Mouse (Mus musculus): ENCODE data around the gene Cd6. TPM values are rescaled to one million over a fixed set of nuclear protein-coding genes. Genes with fewer than 3 reads are reported as not detected.

Gene Cd6
- polyA plus RNA-seq (2015; fragmentation: Nextera tagmentation; extraction: Ambion mirVana), result 0.06 TPM in 1 of 2 replicates, not detected in the other

DNA sequence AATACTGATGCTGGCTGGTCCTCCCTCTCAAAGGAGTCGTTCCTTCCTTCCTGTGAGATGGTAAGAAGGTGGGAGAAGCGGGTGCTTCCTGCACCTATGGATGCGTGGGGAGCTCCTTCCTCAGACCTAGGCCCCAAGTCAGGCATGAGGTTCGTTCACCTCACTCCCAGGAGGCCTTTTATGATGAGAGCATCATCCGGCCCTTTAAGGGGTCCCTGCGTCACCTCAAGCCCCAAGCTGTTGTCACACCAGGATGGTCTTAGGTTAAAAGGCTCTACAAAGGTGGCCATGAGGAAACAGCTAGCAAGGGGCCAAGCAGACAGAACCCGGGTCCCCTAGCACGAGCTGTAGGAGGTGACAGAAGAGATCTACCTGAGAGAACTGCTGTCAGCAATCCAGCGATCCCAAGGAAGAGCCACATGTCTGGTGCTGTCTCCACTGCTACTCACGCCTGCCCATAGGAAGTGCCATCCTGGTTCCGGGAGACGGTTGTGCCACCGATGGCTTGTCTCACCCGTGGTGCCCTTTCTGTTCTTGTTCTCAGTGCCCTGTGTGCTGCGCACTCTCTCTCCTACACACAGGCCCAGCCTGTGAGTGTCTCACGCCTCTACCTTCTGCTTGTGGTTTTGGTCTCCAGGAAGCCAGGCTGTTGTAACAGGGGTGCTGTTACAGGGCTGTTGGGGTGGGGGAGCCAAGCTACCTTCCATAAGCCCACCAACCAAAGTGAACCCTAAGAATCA, at the start of gene Cd6:
Gene Cd6, minus strand, starts transcription at position 623 of the 740 bp plus-strand sequence.
- ATAC-seq, result no peak
- no peak within 1 kb of the TSS for H3K9ac ChIP-seq (ENCODE audit: low read depth, low read length)
- no peaks in the 10 kb centered on the region for H3K9me3 ChIP-seq (replicated peaks; ENCODE audit: control insufficient read depth, low read length, poor library complexity, severe bottlenecking)
- H3K27me3 ChIP-seq (ENCODE audit: control insufficient read depth, insufficient read depth, low read depth, low read length), result no peaks in the 10 kb centered on the region
- no peaks in the 10 kb centered on the region for H3K36me3 ChIP-seq (ENCODE audit: control insufficient read depth, insufficient read depth, low read length)
- no peaks in the 10 kb centered on the region for H3K4me1 ChIP-seq (ENCODE audit: control insufficient read depth, insufficient read depth, low read length)
- H3K4me3 ChIP-seq (ENCODE audit: low read depth, low read length), result no peak within 1 kb of the TSS
- 95% methylated on average over 16 of the region's 16 CpGs for WGBS
- no peak within 1 kb of the TSS for H3K27ac ChIP-seq (ENCODE audit: low read length)
- no peak within 1 kb of the TSS for H3K4me2 ChIP-seq (ENCODE audit: low read length)

DNA sequence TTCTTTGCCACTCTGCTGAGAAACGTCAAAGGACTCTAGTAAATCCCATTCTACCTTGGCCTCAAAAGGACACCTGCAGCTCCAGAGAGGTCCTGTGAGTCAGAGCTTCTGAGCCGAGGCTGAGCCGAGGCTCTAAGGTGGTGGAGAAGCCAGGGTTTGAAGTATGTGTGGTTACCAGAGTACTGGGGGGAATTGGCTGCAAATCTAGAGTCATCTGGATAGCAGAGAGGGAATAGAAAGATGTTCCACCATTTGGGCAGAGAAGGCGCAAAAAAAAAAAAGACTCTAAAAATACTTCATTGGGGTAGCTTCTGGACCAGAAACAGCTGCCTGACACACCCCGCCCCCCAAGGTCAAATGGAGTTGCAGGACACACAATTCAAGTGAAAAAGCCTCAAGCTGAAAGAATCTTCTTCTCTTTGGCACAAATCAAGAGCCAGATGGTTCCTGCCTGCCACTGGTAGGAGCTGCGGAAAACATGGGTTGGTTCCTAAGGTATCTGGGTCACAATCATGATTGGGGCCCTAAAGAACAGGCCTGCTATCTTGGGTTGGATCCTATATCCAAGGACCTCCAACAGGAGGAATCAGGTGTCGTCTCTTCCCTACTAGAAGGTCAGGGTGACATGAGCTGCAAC, 48.5 kb upstream of the Cd6 start:
- H3K9me3 ChIP-seq (replicated peaks; ENCODE audit: control insufficient read depth, low read length, poor library complexity, severe bottlenecking), result no peaks in the 10 kb centered on the region
- peaks cover 25% of the 10 kb centered on the region for H3K4me1 ChIP-seq (ENCODE audit: control insufficient read depth, insufficient read depth, low read length)
- H3K36me3 ChIP-seq (ENCODE audit: control insufficient read depth, insufficient read depth, low read length), result peaks cover 3% of the 10 kb centered on the region
- no peak overlapping the region for H3K27ac ChIP-seq (ENCODE audit: low read length)
- no peaks in the 10 kb centered on the region for H3K27me3 ChIP-seq (ENCODE audit: control insufficient read depth, insufficient read depth, low read depth, low read length)
- no peak overlapping the region for H3K9ac ChIP-seq (ENCODE audit: low read depth, low read length)
- WGBS, result 90% methylated on average over 7 of the region's 7 CpGs
- H3K4me3 ChIP-seq (ENCODE audit: low read depth, low read length), result no peak overlapping the region
- ATAC-seq, result no peak
- H3K4me2 ChIP-seq (ENCODE audit: low read length), result no peak overlapping the region

DNA sequence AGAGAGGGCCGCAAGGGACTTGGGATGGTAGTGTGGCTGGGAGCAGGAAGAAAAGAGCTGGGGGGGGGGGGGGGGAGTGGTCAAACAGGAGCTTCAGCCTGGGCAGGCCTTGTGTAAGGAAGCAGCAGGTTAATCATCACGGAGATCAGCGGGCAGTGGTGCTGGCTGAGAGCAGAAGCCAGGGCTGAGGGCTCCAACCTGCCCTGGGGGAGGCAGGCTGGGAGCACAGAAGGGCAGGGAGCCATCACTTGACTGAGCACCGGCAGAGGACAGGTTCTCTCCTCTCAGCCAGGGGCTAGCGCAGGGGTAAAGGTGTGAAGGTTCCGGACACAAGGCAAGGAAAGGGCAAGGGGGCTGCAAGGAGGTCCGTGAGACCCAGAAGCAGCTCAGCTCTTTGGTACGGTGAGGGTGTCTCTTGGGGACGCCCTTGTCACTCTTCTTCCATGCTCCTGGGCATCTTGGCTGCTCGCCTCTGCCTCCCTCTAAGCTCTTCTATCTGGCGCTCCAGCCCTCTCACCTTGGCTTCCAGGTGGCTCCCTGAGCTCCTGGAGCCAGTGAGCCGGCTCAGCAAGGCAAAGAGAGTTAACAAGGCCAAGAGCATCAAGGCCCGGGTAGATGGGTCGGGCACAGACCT, 41.6 kb upstream of the Cd6 start:
- H3K4me1 ChIP-seq (ENCODE audit: control insufficient read depth, insufficient read depth, low read length), result peaks cover 26% of the 10 kb centered on the region
- no peak for ATAC-seq
- peaks cover 25% of the 10 kb centered on the region for H3K36me3 ChIP-seq (ENCODE audit: control insufficient read depth, insufficient read depth, low read length)
- no peak overlapping the region for H3K4me2 ChIP-seq (ENCODE audit: low read length)
- 75% methylated on average over 14 of the region's 14 CpGs for WGBS
- H3K9ac ChIP-seq (ENCODE audit: low read depth, low read length), result no peak overlapping the region
- H3K27me3 ChIP-seq (ENCODE audit: control insufficient read depth, insufficient read depth, low read depth, low read length), result no peaks in the 10 kb centered on the region
- H3K27ac ChIP-seq (ENCODE audit: low read length), result no peak overlapping the region
- no peaks in the 10 kb centered on the region for H3K9me3 ChIP-seq (replicated peaks; ENCODE audit: control insufficient read depth, low read length, poor library complexity, severe bottlenecking)
- H3K4me3 ChIP-seq (ENCODE audit: low read depth, low read length), result no peak overlapping the region

DNA sequence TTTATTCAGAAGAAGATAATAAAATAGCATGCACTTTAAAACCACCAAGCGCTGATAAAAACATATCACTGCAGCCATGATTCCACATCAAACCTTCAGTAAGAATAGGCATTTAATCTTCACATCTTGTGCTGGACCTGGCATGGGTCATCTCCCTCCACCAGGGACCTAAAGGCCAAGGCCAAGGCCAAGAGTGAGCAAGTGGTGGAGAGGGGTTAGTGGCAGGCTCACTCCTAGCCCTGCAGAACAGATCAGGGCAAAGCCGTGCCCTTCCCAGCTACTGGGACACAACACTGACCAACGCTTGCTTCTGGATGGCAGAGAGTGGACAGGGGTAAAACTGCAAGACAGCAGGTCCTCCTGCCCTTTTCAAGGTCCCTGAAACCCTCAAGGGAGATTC, 40.8 kb upstream of the Cd6 start:
- peak overlapping the region; percentile 95; the same call in 1 of the 2 replicates for H3K27ac ChIP-seq (ENCODE audit: low read length)
- H3K4me1 ChIP-seq (ENCODE audit: control insufficient read depth, insufficient read depth, low read length), result peaks cover 29% of the 10 kb centered on the region
- no peaks in the 10 kb centered on the region for H3K9me3 ChIP-seq (replicated peaks; ENCODE audit: control insufficient read depth, low read length, poor library complexity, severe bottlenecking)
- peaks cover 29% of the 10 kb centered on the region for H3K36me3 ChIP-seq (ENCODE audit: control insufficient read depth, insufficient read depth, low read length)
- WGBS, result 91% methylated on average over 3 of the region's 3 CpGs
- no peaks in the 10 kb centered on the region for H3K27me3 ChIP-seq (ENCODE audit: control insufficient read depth, insufficient read depth, low read depth, low read length)
- H3K4me2 ChIP-seq (ENCODE audit: low read length), result no peak overlapping the region
- no peak overlapping the region for H3K4me3 ChIP-seq (ENCODE audit: low read depth, low read length)
- no peak for ATAC-seq
- no peak overlapping the region for H3K9ac ChIP-seq (ENCODE audit: low read depth, low read length)

GRCm38 (mm10) chr19:10869886-10870527, 40.1 kb upstream of the Cd6 start, which contains the start of gene Tmem132a:
Gene Tmem132a, minus strand, starts transcription at chr19:10869940.
- H3K27me3 ChIP-seq (ENCODE audit: control insufficient read depth, insufficient read depth, low read depth, low read length), result no peaks in the 10 kb centered on the region
- no peaks in the 10 kb centered on the region for H3K9me3 ChIP-seq (replicated peaks; ENCODE audit: control insufficient read depth, low read length, poor library complexity, severe bottlenecking)
- H3K4me3 ChIP-seq (ENCODE audit: low read depth, low read length), result peak within 1 kb of the TSS; percentile 91
- H3K4me1 ChIP-seq (ENCODE audit: control insufficient read depth, insufficient read depth, low read length), result peaks cover 29% of the 10 kb centered on the region
- peak within 1 kb of the TSS; percentile 95 for H3K27ac ChIP-seq (ENCODE audit: low read length)
- peak; percentile 56 for ATAC-seq
- peak within 1 kb of the TSS; percentile 97 for H3K9ac ChIP-seq (ENCODE audit: low read depth, low read length)
- H3K36me3 ChIP-seq (ENCODE audit: control insufficient read depth, insufficient read depth, low read length), result peaks cover 35% of the 10 kb centered on the region
- 1% methylated on average over 8 of the region's 8 CpGs for WGBS
- peak within 1 kb of the TSS; percentile 83 for H3K4me2 ChIP-seq (ENCODE audit: low read length)

- Histone ChIP-seq H3K4me3 (ENCODE audit: low read depth, low read length) (peak overlapping the region; percentile 91), H3K36me3 (ENCODE audit: control insufficient read depth, insufficient read depth, low read length) (peaks cover 41% of the 10 kb centered on the region), H3K4me1 (ENCODE audit: control insufficient read depth, insufficient read depth, low read length) (peaks cover 29% of the 10 kb centered on the region), H3K27ac (ENCODE audit: low read length) (peak overlapping the region; percentile 95), H3K9ac (ENCODE audit: low read depth, low read length) (peak overlapping the region; percentile 97), H3K9me3 (replicated peaks; ENCODE audit: control insufficient read depth, low read length, poor library complexity, severe bottlenecking) (no peaks in the 10 kb centered on the region), H3K27me3 (ENCODE audit: control insufficient read depth, insufficient read depth, low read depth, low read length) (no peaks in the 10 kb centered on the region), H3K4me2 (ENCODE audit: low read length) (peak overlapping the region; percentile 83)
- 0% methylated on average over 29 of the region's 43 CpGs for WGBS
- ATAC-seq, result peak; percentile 96
Measured at GRCm38 (mm10) chr19:10869241-10869885, 39.5 kb upstream of the Cd6 start.

- no peaks in the 10 kb centered on the region for H3K9me3 ChIP-seq (replicated peaks; ENCODE audit: control insufficient read depth, low read length, poor library complexity, severe bottlenecking)
- ATAC-seq, result peak; percentile 44
- peaks cover 29% of the 10 kb centered on the region for H3K4me1 ChIP-seq (ENCODE audit: control insufficient read depth, insufficient read depth, low read length)
- H3K36me3 ChIP-seq (ENCODE audit: control insufficient read depth, insufficient read depth, low read length), result peaks cover 45% of the 10 kb centered on the region
- H3K4me2 ChIP-seq (ENCODE audit: low read length), result peak overlapping the region; percentile 83
- peak overlapping the region; percentile 91 for H3K4me3 ChIP-seq (ENCODE audit: low read depth, low read length)
- H3K9ac ChIP-seq (ENCODE audit: low read depth, low read length), result peak overlapping the region; percentile 97
- no peaks in the 10 kb centered on the region for H3K27me3 ChIP-seq (ENCODE audit: control insufficient read depth, insufficient read depth, low read depth, low read length)
- WGBS, result 0% methylated on average over 17 of the region's 17 CpGs
- peak overlapping the region; percentile 95 for H3K27ac ChIP-seq (ENCODE audit: low read length)
Measured at GRCm38 (mm10) chr19:10868623-10869141, 38.8 kb upstream of the Cd6 start.

DNA sequence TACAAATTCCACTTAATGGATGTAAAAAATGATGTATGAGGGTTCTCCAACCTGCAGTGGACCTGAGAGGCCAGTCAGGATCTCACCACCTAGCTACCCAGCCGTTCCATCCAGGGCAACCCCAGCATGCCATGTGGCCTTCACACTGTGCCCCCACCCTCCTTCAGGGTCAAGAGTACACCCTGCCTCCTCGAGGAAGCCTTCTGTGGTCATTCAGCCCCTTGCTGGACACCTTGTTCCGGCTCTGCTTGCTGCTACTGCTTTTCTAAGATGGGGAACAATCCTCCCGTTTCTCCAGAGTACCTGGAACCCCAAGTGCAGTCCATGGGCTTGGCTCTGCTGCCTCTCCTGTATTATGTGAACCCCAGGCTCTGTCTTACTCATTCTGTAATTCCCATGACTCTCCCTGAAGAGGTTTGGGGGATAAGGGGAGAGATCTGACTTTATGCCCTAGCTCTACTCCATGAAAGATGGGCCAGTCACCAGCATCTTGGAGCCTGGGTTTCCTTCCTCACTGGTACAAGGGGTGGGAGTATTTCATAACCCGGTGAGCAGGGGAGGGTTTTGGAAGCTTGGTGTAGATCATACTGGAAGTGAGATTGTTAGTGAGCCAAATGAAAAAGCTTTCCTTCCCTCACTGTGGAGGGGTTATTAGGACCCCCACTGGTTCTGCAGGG, 38.2 kb upstream of the Cd6 start:
- Histone ChIP-seq H3K4me2 (ENCODE audit: low read length) (peak overlapping the region; percentile 83), H3K27me3 (ENCODE audit: control insufficient read depth, insufficient read depth, low read depth, low read length) (no peaks in the 10 kb centered on the region), H3K9me3 (replicated peaks; ENCODE audit: control insufficient read depth, low read length, poor library complexity, severe bottlenecking) (no peaks in the 10 kb centered on the region), H3K36me3 (ENCODE audit: control insufficient read depth, insufficient read depth, low read length) (peaks cover 44% of the 10 kb centered on the region), H3K4me1 (ENCODE audit: control insufficient read depth, insufficient read depth, low read length) (peaks cover 29% of the 10 kb centered on the region), H3K27ac (ENCODE audit: low read length) (peak overlapping the region; percentile 95), H3K4me3 (ENCODE audit: low read depth, low read length) (peak overlapping the region; percentile 91), H3K9ac (ENCODE audit: low read depth, low read length) (peak overlapping the region; percentile 97)
- no peak for ATAC-seq
- WGBS, result 22% methylated on average over 5 of the region's 5 CpGs
